Mouse (Mus musculus) embryonic facial prominence, embryonic 15.5 days (tissue): ENCODE results near the gene Rack1. TPM values are rescaled to one million over a fixed set of nuclear protein-coding genes. Genes with fewer than 3 reads are reported as not detected.
A peak's percentile ranks its signal among the peaks of the same experiment; 100 is the strongest.
"Not testable (repeated sequence)": the region's sequence is repeated elsewhere in the genome, so short reads cannot be mapped to it uniquely, and the experiment has no call there.

ENCODE experiments used
- ATAC-seq: fragments of 200-750 bp; cut with Nextera tagmentation; 2 replicates; pipeline ENCODE4 v1.8.0; 2017; ENCODE audit warnings: low read depth, moderate TSS enrichment; ENCODE audit not compliant: insufficient number of reproducible peaks, low FRiP score, low TSS enrichment
- H3K27ac ChIP-seq: fragments of 300-500 bp; sonication (generic); replicated peaks from 2 replicates; pipeline ENCODE4 v1.5.1; 2015; ENCODE audit warnings: mild to moderate bottlenecking, inconsistent platforms
- H3K27me3 ChIP-seq: fragments of 300-500 bp; sonication (generic); 2 replicates; pipeline ENCODE4 v1.6.1; 2015; ENCODE audit warnings: inconsistent platforms
- H3K36me3 ChIP-seq: fragments of 300-500 bp; sonication (generic); 2 replicates; pipeline ENCODE4 v1.6.1; 2015; ENCODE audit warnings: mild to moderate bottlenecking, inconsistent platforms
- H3K4me1 ChIP-seq: fragments of 300-500 bp; sonication (generic); 2 replicates; pipeline ENCODE4 v1.6.1; 2015; ENCODE audit warnings: inconsistent platforms
- H3K4me2 ChIP-seq: fragments of 300-500 bp; sonication (generic); replicated peaks from 2 replicates; pipeline ENCODE4 v1.6.1; 2015; ENCODE audit warnings: mild to moderate bottlenecking, inconsistent platforms
- H3K4me3 ChIP-seq: fragments of 300-500 bp; sonication (generic); replicated peaks from 2 replicates; pipeline ENCODE4 v1.5.1; 2015; ENCODE audit warnings: mild to moderate bottlenecking, inconsistent platforms
- H3K9ac ChIP-seq: fragments of 300-500 bp; sonication (generic); 2 replicates; pipeline ENCODE4 v1.6.1; 2015; ENCODE audit warnings: inconsistent platforms
- H3K9me3 ChIP-seq: fragments of 300-500 bp; sonication (generic); replicated peaks from 2 replicates; pipeline ENCODE4 v1.6.1; 2016; ENCODE audit warnings: inconsistent platforms
- WGBS: fragments of 180-500 bp; shearing (Covaris S2); methylation state at CpG from one replicate; pipeline ENCODE4 v1.1.7; 2015; 5-methylcytosine and 5-hydroxymethylcytosine counted together
- polyA plus RNA-seq: library from polyadenylated mRNA; unstranded; fragments of >200 nt; fragmentation: Nextera tagmentation; extraction: Ambion mirVana; gene quantifications from 2 replicates; pipeline ENCODE4 v1.2.1, GENCODE M21; 2015

The Rack1 gene
- polyA plus RNA-seq, 1 experiment from 2014 or later: 718 TPM

- 39% methylated on average over 7 of the region's 7 CpGs for WGBS
- Histone ChIP-seq H3K4me3 (no peak overlapping the region), H3K27ac (no peak overlapping the region), H3K9ac (no peak overlapping the region), H3K36me3 (no peaks in the 10 kb centered on the region), H3K4me2 (no peak overlapping the region), H3K4me1 (peaks cover 2% of the 10 kb centered on the region), H3K27me3 (no peaks in the 10 kb centered on the region), H3K9me3 (no peaks in the 10 kb centered on the region)
- no peak for ATAC-seq
Observed at GRCm38 (mm10) chr11:48779450-48779849, 20.7 kb upstream of the Rack1 start.

DNA sequence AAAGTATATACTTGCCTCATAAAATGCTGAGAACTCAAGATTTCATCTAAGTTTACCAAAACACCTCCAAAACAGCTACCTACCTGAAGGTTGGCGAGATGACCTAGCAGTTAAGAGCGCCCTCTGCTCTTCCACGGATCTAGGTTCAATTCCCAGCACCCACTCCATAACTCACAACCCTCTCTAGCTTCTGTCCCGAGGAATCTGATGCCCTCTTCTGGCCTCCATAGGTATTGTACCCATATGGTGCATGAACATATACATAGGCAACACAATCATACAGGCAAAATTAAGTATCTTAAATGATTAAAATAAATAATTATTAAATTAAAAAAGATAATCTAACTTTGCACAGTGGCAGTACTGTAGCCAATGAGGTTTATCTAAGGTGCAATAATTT, 17.9 kb upstream of the Rack1 start:
- Histone ChIP-seq H3K4me3 (no peak overlapping the region), H3K9me3 (no peaks in the 10 kb centered on the region), H3K36me3 (no peaks in the 10 kb centered on the region), H3K4me1 (no peaks in the 10 kb centered on the region), H3K27ac (no peak overlapping the region), H3K4me2 (no peak overlapping the region), H3K27me3 (no peaks in the 10 kb centered on the region), H3K9ac (no peak overlapping the region)
- 89% methylated on average over 4 of the region's 4 CpGs for WGBS
- no peak for ATAC-seq

GRCm38 (mm10) chr11:48787455-48788211, 12.5 kb upstream of the Rack1 start:
- 51% methylated on average over 10 of the region's 10 CpGs for WGBS
- no peaks in the 10 kb centered on the region for H3K27me3 ChIP-seq
- peak overlapping the region; percentile 41 for H3K4me3 ChIP-seq
- H3K27ac ChIP-seq: no peak overlapping the region
- 0 out of 2 replicates have a peak, but pooled peaks cover 7% of the 10 kb centered on the region for H3K4me1 ChIP-seq
- no peaks in the 10 kb centered on the region for H3K36me3 ChIP-seq
- H3K9ac ChIP-seq: no peak overlapping the region
- H3K9me3 ChIP-seq: no peaks in the 10 kb centered on the region
- peak overlapping the region; percentile 59 for H3K4me2 ChIP-seq
- ATAC-seq: peak; percentile 39; the same call in 1 of the 2 replicates

DNA sequence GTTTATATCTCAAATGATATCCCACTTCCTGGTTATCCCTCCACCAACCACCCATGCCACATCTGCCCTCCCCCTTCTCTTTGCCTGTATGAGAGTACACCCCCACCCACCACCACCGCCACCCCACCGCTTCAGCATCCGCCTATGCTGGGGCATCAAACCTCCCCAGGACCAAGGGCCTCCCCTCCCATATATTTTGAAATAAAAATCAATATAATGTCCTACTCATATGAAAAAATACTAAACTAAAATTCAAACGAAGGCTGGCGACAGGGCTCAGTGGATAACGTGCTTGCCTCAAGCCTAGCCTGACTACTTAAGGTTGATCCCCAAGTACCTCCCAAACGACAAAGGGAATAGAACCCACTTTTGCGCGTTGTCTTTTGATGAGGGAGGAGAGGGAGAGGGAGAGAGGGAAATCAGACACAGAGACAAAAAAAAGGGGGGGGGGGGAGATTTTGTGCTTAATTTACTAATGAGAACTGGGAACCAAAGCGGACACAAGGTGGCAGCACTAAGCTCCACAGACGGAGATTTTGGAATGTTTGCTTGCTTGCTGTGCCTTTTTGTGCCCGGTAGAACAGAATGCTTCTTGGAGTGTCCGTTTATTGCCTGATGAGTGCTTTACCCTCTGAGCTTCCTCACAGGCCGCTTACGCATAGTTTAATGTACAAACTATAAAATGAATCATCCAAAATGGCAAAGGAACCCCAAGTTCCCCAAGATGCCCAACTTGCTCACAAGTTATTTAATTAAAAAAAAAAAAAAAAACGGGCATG, 11.6 kb upstream of the Rack1 start:
- H3K4me2 ChIP-seq: peak overlapping the region; percentile 59
- no peaks in the 10 kb centered on the region for H3K9me3 ChIP-seq
- no peak overlapping the region for H3K27ac ChIP-seq
- H3K4me1 ChIP-seq: 0 out of 2 replicates have a peak, but pooled peaks cover 7% of the 10 kb centered on the region
- H3K4me3 ChIP-seq: peak overlapping the region; percentile 41
- no peaks in the 10 kb centered on the region for H3K27me3 ChIP-seq
- no peak for ATAC-seq
- 0 out of 2 replicates have a peak overlapping the region, but pooled peaks have one; percentile 28 for H3K9ac ChIP-seq
- WGBS: 6% methylated on average over 16 of the region's 16 CpGs
- H3K36me3 ChIP-seq: no peaks in the 10 kb centered on the region

- Histone ChIP-seq H3K9ac (no peak overlapping the region), H3K4me1 (0 out of 2 replicates have a peak, but pooled peaks cover 7% of the 10 kb centered on the region), H3K27ac (no peak overlapping the region), H3K4me2 (no peak overlapping the region), H3K9me3 (no peaks in the 10 kb centered on the region), H3K27me3 (no peaks in the 10 kb centered on the region), H3K4me3 (no peak overlapping the region), H3K36me3 (no peaks in the 10 kb centered on the region)
- ATAC-seq: no peak
- WGBS: 83% methylated on average over 5 of the region's 5 CpGs
Observed at GRCm38 (mm10) chr11:48789215-48789614, 10.9 kb upstream of the Rack1 start.

GRCm38 (mm10) chr11:48789973-48790823, 9.9 kb upstream of the Rack1 start:
- H3K27me3 ChIP-seq: no peaks in the 10 kb centered on the region
- peak overlapping the region; percentile 45 for H3K4me2 ChIP-seq
- H3K27ac ChIP-seq: no peak overlapping the region
- no peaks in the 10 kb centered on the region for H3K36me3 ChIP-seq
- H3K4me3 ChIP-seq: peak overlapping the region; percentile 27
- H3K9ac ChIP-seq: no peak overlapping the region
- 16% methylated on average over 20 of the region's 20 CpGs for whole genome bisulfite sequencing
- no peaks in the 10 kb centered on the region for H3K9me3 ChIP-seq
- H3K4me1 ChIP-seq: 0 out of 2 replicates have a peak, but pooled peaks cover 7% of the 10 kb centered on the region
- ATAC-seq: peak; percentile 47; the same call in 1 of the 2 replicates

GRCm38 (mm10) chr11:48790946-48791345, 9.2 kb upstream of the Rack1 start:
- Histone ChIP-seq H3K4me2 (no peak overlapping the region), H3K36me3 (no peaks in the 10 kb centered on the region), H3K27me3 (no peaks in the 10 kb centered on the region), H3K4me3 (no peak overlapping the region), H3K4me1 (0 out of 2 replicates have a peak, but pooled peaks cover 7% of the 10 kb centered on the region), H3K9ac (no peak overlapping the region), H3K9me3 (no peaks in the 10 kb centered on the region), H3K27ac (no peak overlapping the region)
- no peak for ATAC-seq
- 65% methylated on average over 8 of the region's 8 CpGs for WGBS

DNA sequence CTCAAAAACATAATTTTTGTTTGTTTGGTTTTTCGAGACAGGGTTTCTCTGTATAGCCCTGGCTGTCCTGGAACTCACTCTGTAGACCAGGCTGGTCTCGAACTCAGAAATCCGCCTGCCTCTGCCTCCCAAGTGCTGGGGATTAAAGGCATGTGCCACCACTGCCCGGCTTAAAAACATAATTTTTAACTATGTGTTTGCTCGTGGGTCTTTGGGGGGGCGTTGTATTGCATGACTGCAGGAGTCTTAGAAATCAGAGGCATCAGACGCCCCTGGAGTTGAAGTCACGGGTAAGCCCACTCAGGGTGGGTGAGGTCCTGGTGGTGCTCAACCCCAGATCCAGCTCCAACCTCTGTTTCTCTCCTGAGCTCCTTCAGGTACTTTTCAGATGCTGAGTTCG, 8.2 kb upstream of the Rack1 start:
- H3K36me3 ChIP-seq, H3K27ac ChIP-seq, H3K9me3 ChIP-seq, ATAC-seq, H3K4me2 ChIP-seq, H3K27me3 ChIP-seq, H3K4me3 ChIP-seq, H3K4me1 ChIP-seq, H3K9ac ChIP-seq: not testable (repeated sequence)
- 83% methylated on average over 9 of the region's 9 CpGs for WGBS

GRCm38 (mm10) chr11:48793184-48793583, 6.9 kb upstream of the Rack1 start:
- no peaks in the 10 kb centered on the region for H3K27me3 ChIP-seq
- WGBS: 97% methylated on average over 3 of the region's 3 CpGs
- H3K27ac ChIP-seq: no peak overlapping the region
- peaks cover 6% of the 10 kb centered on the region; the same call in 1 of the 2 replicates for H3K4me1 ChIP-seq
- H3K4me3 ChIP-seq: no peak overlapping the region
- no peak overlapping the region for H3K9ac ChIP-seq
- no peaks in the 10 kb centered on the region for H3K9me3 ChIP-seq
- H3K36me3 ChIP-seq: no peaks in the 10 kb centered on the region
- ATAC-seq: no peak
- no peak overlapping the region for H3K4me2 ChIP-seq

DNA sequence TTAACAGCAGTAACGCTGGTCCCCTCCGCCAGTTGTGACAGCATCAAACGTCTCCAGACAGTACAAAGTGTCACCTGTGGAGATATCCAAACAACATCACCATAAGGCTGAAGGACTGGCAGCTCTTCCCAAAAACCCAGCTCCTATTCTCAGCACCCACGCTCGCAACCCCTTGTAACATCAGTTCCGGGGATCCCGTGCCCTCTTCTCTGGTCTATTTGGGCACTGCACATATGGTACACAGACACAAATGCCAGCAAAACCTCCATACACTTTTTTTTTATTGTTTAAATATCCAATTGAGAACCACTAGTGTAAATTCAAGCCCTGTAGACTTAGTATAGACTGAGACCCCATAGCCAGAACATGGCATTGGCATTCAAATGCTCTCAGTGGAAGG, 4.9 kb upstream of the Rack1 start:
- no peak overlapping the region for H3K4me3 ChIP-seq
- peaks cover 13% of the 10 kb centered on the region for H3K4me1 ChIP-seq
- H3K27me3 ChIP-seq: no peaks in the 10 kb centered on the region
- H3K9ac ChIP-seq: no peak overlapping the region
- H3K36me3 ChIP-seq: no peaks in the 10 kb centered on the region
- no peak overlapping the region for H3K27ac ChIP-seq
- no peak for ATAC-seq
- no peaks in the 10 kb centered on the region for H3K9me3 ChIP-seq
- H3K4me2 ChIP-seq: no peak overlapping the region
- WGBS: 88% methylated on average over 7 of the region's 7 CpGs

DNA sequence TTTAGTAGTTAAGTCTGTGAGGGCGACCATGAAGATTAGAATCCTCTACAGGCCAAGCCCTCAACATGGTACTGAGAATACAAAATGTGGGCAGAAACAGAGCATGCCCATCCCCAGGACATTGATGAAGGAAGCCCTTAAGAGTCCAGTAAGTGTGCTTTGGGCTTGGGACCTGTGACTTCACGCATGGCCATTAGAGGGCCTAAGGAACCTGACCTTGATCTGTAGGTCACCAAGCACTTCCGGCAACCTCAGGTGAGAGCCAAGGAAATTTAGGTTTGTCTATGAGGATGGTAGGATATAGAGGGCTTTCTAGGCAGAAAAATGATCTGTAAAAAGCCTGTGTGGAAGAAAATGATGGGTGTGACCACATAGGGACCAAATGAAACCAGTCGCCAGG, 3.8 kb upstream of the Rack1 start:
- no peak overlapping the region for H3K9ac ChIP-seq
- no peaks in the 10 kb centered on the region for H3K9me3 ChIP-seq
- ATAC-seq: no peak
- no peaks in the 10 kb centered on the region for H3K27me3 ChIP-seq
- H3K4me1 ChIP-seq: peaks cover 16% of the 10 kb centered on the region
- H3K4me3 ChIP-seq: no peak overlapping the region
- no peaks in the 10 kb centered on the region for H3K36me3 ChIP-seq
- no peak overlapping the region for H3K4me2 ChIP-seq
- H3K27ac ChIP-seq: no peak overlapping the region
- WGBS: 81% methylated on average over 4 of the region's 4 CpGs
